Mouse (Mus musculus): Measurements from ENCODE around the gene Mab21l3.

GRCm38 (mm10) chr3:101846096-101846495 lies 2.7 kb downstream of the Mab21l3 start:
- TF ChIP-seq CHD2 (IDR thresholded peaks at IDR 0.05; ENCODE audit: low read depth, low read length) (no peak), ZC3H11A (IDR thresholded peaks at IDR 0.05; ENCODE audit: borderline replicate concordance, low read depth, low read length) (no peak)

Data from ES-E14 (cell line).